Mouse (Mus musculus) liver, postnatal 0 days (tissue): ENCODE results near the gene Fes.

Source experiments
- CTCF ChIP-seq: sonication (generic); IDR thresholded peaks from 2 replicates; pipeline ENCODE4 v1.5.1; 2016; ENCODE audit warnings: antibody characterized with exemption, low read depth
- EP300 ChIP-seq: IDR thresholded peaks from 2 replicates; pipeline ENCODE4 v1.6.1; 2016; ENCODE audit warnings: antibody characterized with exemption, low read depth, mild to moderate bottlenecking

GRCm38 (mm10) chr7:80394600-80394999 is 6.9 kb upstream of the Fes start:
- TF ChIP-seq EP300 (no peak), CTCF (no peak)
